In the genomic region with DNA sequence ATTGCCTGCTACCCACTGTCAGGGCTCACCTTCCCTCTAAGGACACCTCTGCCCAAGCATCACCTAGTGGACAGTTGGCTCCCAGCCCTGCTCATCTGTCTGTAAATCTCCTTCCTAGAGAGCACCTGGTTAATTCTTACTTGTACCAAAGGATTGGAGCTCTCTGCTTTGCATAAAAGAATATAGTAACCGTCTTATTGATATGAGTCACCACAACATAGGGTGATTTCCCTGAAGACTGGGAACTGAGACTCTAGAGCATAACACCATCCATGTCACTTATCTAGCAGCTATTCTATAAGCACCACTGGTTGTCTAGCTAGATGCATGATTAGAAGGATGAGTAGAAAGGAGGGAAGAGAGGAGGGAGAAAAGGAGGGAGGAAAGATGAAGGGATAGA, we compare ENCODE assay signal across 1 mouse cellular context.
TF ChIP-seq lines count a peak whose summit lies in the region.

No protein-coding gene starts in this region.

TF ChIP-seq in CH12.LX, 34 proteins besides CTCF, POLR2A, EP300 and RAD21 (continued from another document):
- TF ChIP-seq JUND (conservative IDR thresholded peaks at IDR 0.05; ENCODE audit: low read depth, low read length) (no peak), MAX (IDR thresholded peaks at IDR 0.05; ENCODE audit: low read length) (no peak), RCOR1 (conservative IDR thresholded peaks at IDR 0.05; ENCODE audit: low read depth, low read length) (no peak), ETS1 (conservative IDR thresholded peaks at IDR 0.05; ENCODE audit: low read depth, low read length) (peak; percentile 20; the same call in 1 of the 2 replicates), PAX5 (IDR thresholded peaks at IDR 0.05; ENCODE audit: low read length) (no peak), TBP (conservative IDR thresholded peaks at IDR 0.05; ENCODE audit: low read depth, low read length) (no peak)
TF ChIP-seq in CH12.LX: peak in this region for 4.
